Mouse (Mus musculus): ENCODE measurements around the gene Pbld1.

DNA sequence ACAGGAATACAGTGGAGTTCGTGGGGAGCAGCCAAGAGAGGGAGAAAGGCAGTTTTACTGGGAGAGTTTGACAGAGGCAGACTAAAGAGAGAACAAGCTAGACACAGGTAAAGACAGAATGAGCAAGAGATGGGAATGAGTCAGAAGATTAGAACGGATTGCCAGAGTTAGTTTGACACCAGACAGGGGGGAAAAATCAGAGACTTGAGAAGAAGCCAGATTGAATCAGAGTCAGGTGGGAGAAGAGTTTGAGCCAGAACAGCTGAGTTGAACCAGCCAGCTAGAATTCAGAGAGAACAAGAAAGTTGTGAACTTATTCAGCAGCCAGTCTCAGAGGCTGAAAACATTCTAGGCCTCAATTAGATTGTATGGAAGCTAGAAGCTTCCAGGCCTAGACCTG is at the start of gene Pbld1:
- no peak for TF ChIP-seq POLR2A (IDR thresholded peaks at IDR 0.05; ENCODE audit: insufficient read length, low read depth)
- TF ChIP-seq USF1 (IDR thresholded peaks at IDR 0.05; ENCODE audit: low read depth): no peak
